Mouse (Mus musculus) gastrocnemius, adult 2 months (tissue): ENCODE results near the gene Slc16a4. TPM values are rescaled to one million over a fixed set of nuclear protein-coding genes. Genes with fewer than 3 reads are reported as not detected.

Experiments used
- DNase-seq: peaks from one replicate; pipeline ENCODE4 v3.0.0; 2022
- H3K27ac ChIP-seq: fragments of 200-600 bp; 2 replicates; pipeline ENCODE4 v1.8.1; 2022; ENCODE audit warnings: mild to moderate bottlenecking
- H3K4me3 ChIP-seq: fragments of 200-600 bp; 2 replicates; pipeline ENCODE4 v1.8.1; 2022; ENCODE audit warnings: mild to moderate bottlenecking, moderate library complexity
- CTCF ChIP-seq: fragments of 200-600 bp; IDR thresholded peaks from 2 replicates; pipeline ENCODE4 v1.8.1; 2022; ENCODE audit warnings: antibody characterized with exemption, mild to moderate bottlenecking, moderate library complexity
- intact Hi-C: fragments of 180-260 bp; cut with DNase I; formaldehyde crosslinking; loops from one replicate; pipeline ENCODE4 v1.15.1; 2025
- total RNA-seq, 2 experiments: library from RNA; stranded (reverse); gene quantifications; 2 replicates each; pipeline ENCODE4 v1.2.3; 2021

Gene Slc16a4
- total RNA-seq, 2 experiments from 2014 or later: 0.17 TPM; not detected in 1

- no peak for TF ChIP-seq CTCF
- DNase-seq: no peak
- intact Hi-C loops: no loop called here
- no peak overlapping the region for H3K4me3 ChIP-seq
- no peak overlapping the region for H3K27ac ChIP-seq
Observed at GRCm38 (mm10) chr3:107321776-107322175, 30.7 kb downstream of the Slc16a4 start.

GRCm38 (mm10) chr3:107326442-107326841 is 35.4 kb downstream of the Slc16a4 start:
- H3K4me3 ChIP-seq: no peak overlapping the region
- intact Hi-C loops: no loop called here
- no peak overlapping the region for H3K27ac ChIP-seq
- DNase-seq: no peak
- no peak for TF ChIP-seq CTCF

DNA sequence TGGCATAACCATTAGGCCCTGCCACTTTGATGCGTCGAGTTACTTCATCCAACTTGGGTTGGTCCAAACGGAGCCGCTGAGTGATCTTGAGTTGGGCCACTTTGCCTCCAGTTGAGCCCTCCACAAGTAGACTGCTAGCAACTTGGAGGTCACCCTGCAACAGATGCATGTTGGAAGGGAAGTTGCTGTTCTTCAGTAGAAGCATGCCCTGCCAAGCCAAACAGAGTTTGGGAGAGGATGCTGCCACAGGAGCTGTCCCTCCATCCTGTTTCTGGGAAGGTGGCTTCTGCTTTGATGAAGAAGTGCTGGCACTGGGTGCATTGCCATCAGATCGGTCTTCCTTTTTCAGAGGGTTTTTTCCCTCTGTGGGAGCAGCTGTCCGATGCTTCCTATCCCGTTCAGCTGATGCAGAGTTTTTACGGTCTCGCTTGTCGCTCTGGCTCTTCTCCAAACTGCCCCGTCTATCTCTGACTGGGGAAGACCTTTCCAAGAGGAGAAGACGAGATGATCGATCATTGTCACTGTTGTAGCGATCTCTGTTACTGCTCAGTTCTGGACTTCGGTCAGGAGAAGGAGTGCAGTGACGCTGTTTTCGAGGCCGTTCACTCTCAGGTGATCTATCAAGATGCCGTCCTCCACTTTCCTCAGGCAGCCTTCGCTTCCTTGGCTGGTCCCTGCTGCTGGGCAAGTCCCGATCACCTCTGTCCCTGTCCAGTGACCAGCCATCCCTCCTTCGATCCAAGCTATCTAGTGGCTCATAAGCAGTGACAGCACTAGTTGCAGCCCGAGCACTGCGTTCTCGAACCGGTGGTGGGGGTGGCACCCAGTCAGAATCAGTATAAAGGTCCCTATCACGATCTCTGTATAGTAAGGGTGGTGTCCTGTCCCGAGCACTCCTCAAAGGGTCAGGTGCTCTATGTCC is 39.7 kb downstream of the Slc16a4 start:
- intact Hi-C loops: loop anchor here (5.0 kb wide), 1 partner anchor 53 kb away; the partner anchor contains the start of gene Lamtor5
- TF ChIP-seq CTCF: no peak
- Histone ChIP-seq H3K27ac (peak overlapping the region; percentile 10; the same call in 1 of the 2 replicates), H3K4me3 (peak overlapping the region; percentile 33)
- no peak for DNase-seq

GRCm38 (mm10) chr3:107331746-107332126 is 40.7 kb downstream of the Slc16a4 start:
- no peak for DNase-seq
- H3K27ac ChIP-seq: peak overlapping the region; percentile 97
- intact Hi-C loops: loop anchor here (5.0 kb wide), 1 partner anchor 54 kb away; the partner anchor contains the start of gene Lamtor5

DNA sequence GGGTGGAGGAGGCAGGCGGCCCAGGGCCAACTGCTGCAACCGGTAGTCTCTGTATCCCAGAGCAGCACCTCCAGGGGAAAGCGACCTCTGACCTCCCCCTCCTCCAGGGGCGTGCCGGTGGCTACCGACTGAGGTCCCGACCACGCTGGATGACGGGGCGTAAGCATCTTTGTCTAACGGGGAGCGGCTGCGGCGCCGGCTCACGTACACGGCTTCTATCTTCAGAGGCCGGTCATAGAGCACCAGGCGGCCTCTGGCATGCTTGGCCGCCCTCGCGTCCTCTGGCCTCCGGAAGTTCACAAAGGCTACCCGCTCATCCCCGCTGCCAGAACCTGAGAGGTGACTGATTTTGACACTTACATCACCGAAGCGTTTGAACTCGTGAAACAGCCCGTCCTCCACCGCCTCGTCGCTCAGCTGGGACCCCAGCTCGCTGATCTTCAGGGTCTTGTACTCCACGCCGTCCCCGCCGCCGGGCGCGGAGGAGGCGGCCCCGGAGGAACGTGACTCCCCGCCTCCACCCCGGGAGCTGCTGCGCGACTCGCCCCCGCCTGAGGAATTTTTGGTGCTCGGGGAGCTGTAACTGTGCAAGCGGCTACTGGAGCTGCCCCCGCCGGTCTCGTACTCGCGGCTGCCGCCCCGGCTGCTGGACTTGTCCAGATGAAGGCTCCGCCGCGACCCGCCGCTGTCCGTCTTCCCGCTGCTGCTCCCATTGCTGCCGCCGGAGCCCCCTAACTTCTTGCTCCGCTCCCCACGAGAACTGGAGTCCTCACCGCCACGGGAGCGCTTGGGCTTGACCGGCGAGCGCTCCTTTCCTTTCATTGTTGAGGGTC is 41.3 kb downstream of the Slc16a4 start:
- TF ChIP-seq CTCF: no peak
- peak; percentile 65 for DNase-seq
- Histone ChIP-seq H3K27ac (peak overlapping the region; percentile 97), H3K4me3 (peak overlapping the region; percentile 89)
- intact Hi-C loops: loop anchor here (5.0 kb wide), 1 partner anchor 55 kb away; the partner anchor contains the start of gene Lamtor5

More at GRCm38 (mm10) chr3:107331746-107332126, 40.7 kb downstream of the Slc16a4 start:
- peak overlapping the region; percentile 89 for H3K4me3 ChIP-seq
- no peak for TF ChIP-seq CTCF

DNA sequence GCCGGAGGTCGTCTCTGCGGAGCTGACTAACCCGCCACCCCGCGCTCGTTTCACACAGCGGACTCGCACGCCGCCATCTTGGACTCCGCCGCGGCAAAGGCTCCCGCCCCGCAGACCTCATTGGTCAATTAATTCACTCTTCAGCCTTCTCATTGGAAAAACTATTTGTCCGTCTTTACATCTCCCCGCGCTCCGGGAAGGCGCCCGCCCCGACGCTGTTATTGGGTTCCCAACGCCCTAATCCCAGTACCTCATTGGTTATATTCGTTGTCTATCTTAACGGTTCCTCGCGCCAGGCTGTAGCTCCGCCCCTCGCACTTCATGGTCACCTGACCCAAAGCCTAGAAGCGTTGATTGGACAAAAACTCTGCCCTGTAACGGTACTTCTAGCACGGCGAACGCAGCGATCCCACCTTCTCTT is 41.9 kb downstream of the Slc16a4 start:
- peak overlapping the region; percentile 97 for H3K27ac ChIP-seq
- peak; percentile 96 for DNase-seq
- TF ChIP-seq CTCF: no peak
- intact Hi-C loops: loop anchor here (5.0 kb wide), 1 partner anchor 56 kb away; the partner anchor contains the start of gene Lamtor5
- H3K4me3 ChIP-seq: peak overlapping the region; percentile 89

GRCm38 (mm10) chr3:107333381-107334201 is 42.6 kb downstream of the Slc16a4 start, which contains the start of gene Rbm15:
Gene Rbm15, minus strand, starts transcription at chr3:107333673.
- TF ChIP-seq CTCF: peak; percentile 39
- intact Hi-C loops: loop anchor here (5.0 kb wide), 1 partner anchor 56 kb away; the partner anchor contains the start of gene Lamtor5
- DNase-seq: peak; percentile 98
- peak within 1 kb of the TSS; percentile 89 for H3K4me3 ChIP-seq
- peak within 1 kb of the TSS; percentile 97 for H3K27ac ChIP-seq

GRCm38 (mm10) chr3:107334202-107334934 is 43.3 kb downstream of the Slc16a4 start:
- no peak for TF ChIP-seq CTCF
- peak overlapping the region; percentile 97 for H3K27ac ChIP-seq
- H3K4me3 ChIP-seq: peak overlapping the region; percentile 89
- intact Hi-C loops: loop anchor here (5.0 kb wide), 1 partner anchor 57 kb away; the partner anchor contains the start of gene Lamtor5
- no peak for DNase-seq

GRCm38 (mm10) chr3:107343971-107344370 is 52.9 kb downstream of the Slc16a4 start:
- intact Hi-C loops: no loop called here
- no peak for DNase-seq
- TF ChIP-seq CTCF: no peak

GRCm38 (mm10) chr3:107345033-107345725 is 54.1 kb downstream of the Slc16a4 start:
- TF ChIP-seq CTCF: no peak
- Histone ChIP-seq H3K27ac (no peak overlapping the region), H3K4me3 (no peak overlapping the region)
- intact Hi-C loops: no loop called here
- no peak for DNase-seq

More at GRCm38 (mm10) chr3:107343971-107344370, 52.9 kb downstream of the Slc16a4 start:
- Histone ChIP-seq H3K27ac (no peak overlapping the region), H3K4me3 (no peak overlapping the region)

DNA sequence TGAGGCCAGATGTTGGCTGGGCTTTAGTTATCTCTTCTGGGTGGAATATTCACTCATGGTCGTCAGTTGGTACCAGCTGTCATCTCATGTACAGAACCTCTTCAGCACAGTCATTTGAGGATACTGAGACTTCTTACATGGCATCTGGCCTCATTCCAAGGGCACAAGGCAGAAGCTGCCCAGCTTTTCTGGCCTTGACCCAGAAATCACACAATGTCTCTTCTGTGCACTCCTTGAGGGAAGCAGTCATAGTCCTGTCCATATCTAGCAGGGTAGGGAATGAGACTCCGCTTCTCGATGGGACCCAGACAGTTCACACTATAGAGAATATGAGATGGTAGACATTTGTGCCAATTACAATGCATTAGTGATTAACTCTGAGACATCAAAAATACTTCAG is 58.0 kb downstream of the Slc16a4 start:
- DNase-seq: no peak
- H3K27ac ChIP-seq: peak overlapping the region; percentile 71
- intact Hi-C loops: no loop called here
- no peak for TF ChIP-seq CTCF
- no peak overlapping the region for H3K4me3 ChIP-seq
